Mouse (Mus musculus) spleen, postnatal 10 days (tissue): Measurements from ENCODE around the gene Gtf3c1.
"Not testable (repeated sequence)": the region's sequence is repeated elsewhere in the genome, so short reads cannot be mapped to it uniquely, and the experiment has no call there.

Experiments used
- DNase-seq, 2 experiments: peaks; one replicate each; pipeline ENCODE4 v3.0.0; 2021 to 2022; ENCODE audit warnings: low spot score in 2 of 2

The Gtf3c1 gene

GRCm38 (mm10) chr7:125707593-125708022 lies at the start of gene Gtf3c1, which contains the start of gene D430042O09Rik:
Gene Gtf3c1 (minus strand): TSS chr7:125707780.
Gene D430042O09Rik (plus strand): TSS chr7:125707888.
- peak; percentile 99 to 100 for DNase-seq

GRCm38 (mm10) chr7:125756806-125757205 lies 49.2 kb upstream of the Gtf3c1 start:
- no peak for DNase-seq

GRCm38 (mm10) chr7:125753326-125753715 lies 45.7 kb upstream of the Gtf3c1 start:
- no peak for DNase-seq

GRCm38 (mm10) chr7:125752699-125753325 lies 45.2 kb upstream of the Gtf3c1 start:
- DNase-seq: no peak

GRCm38 (mm10) chr7:125748186-125748585 lies 40.6 kb upstream of the Gtf3c1 start:
- no peak for DNase-seq

GRCm38 (mm10) chr7:125747316-125747690 lies 39.7 kb upstream of the Gtf3c1 start:
- peak in 1 of 2 experiments; percentile 27 for DNase-seq

GRCm38 (mm10) chr7:125746621-125747315 lies 39.2 kb upstream of the Gtf3c1 start:
- no peak for DNase-seq

GRCm38 (mm10) chr7:125744774-125745173 lies 37.2 kb upstream of the Gtf3c1 start:
- DNase-seq: no peak

- no peak for DNase-seq
Measured at GRCm38 (mm10) chr7:125741271-125741703, 33.7 kb upstream of the Gtf3c1 start.

- no peak for DNase-seq
Measured at GRCm38 (mm10) chr7:125740521-125740920, 32.9 kb upstream of the Gtf3c1 start.

- DNase-seq: no peak
Measured at GRCm38 (mm10) chr7:125736366-125737015, 28.9 kb upstream of the Gtf3c1 start.

- DNase-seq: no peak
Measured at GRCm38 (mm10) chr7:125733791-125734190, 26.2 kb upstream of the Gtf3c1 start.

- DNase-seq: no peak
Measured at GRCm38 (mm10) chr7:125731679-125732078, 24.1 kb upstream of the Gtf3c1 start.

- DNase-seq: no peak
Measured at GRCm38 (mm10) chr7:125723189-125723972, 15.8 kb upstream of the Gtf3c1 start.

GRCm38 (mm10) chr7:125722127-125722526 lies 14.5 kb upstream of the Gtf3c1 start:
- DNase-seq: peak in 1 of 2 experiments; percentile 35

GRCm38 (mm10) chr7:125721033-125721432 lies 13.5 kb upstream of the Gtf3c1 start:
- DNase-seq: no peak

GRCm38 (mm10) chr7:125720370-125720769 lies 12.8 kb upstream of the Gtf3c1 start:
- DNase-seq: no peak

GRCm38 (mm10) chr7:125717612-125718011 lies 10.0 kb upstream of the Gtf3c1 start:
- no peak for DNase-seq

- no peak for DNase-seq
Measured at GRCm38 (mm10) chr7:125716724-125717123, 9.1 kb upstream of the Gtf3c1 start.

GRCm38 (mm10) chr7:125714803-125715202 lies 7.2 kb upstream of the Gtf3c1 start:
- no peak for DNase-seq

- DNase-seq: not testable (repeated sequence)
Measured at GRCm38 (mm10) chr7:125713542-125714055, 6.0 kb upstream of the Gtf3c1 start.

- no peak for DNase-seq
Measured at GRCm38 (mm10) chr7:125708100-125708499, 520 bp upstream of the Gtf3c1 start.
